Mouse (Mus musculus): ENCODE results near the gene Iah1. TPM values are rescaled to one million over a fixed set of nuclear protein-coding genes. Genes with fewer than 3 reads are reported as not detected.

The Iah1 gene
- polyA plus RNA-seq, 1 experiment from 2014 or later = 55.6 TPM

DNA sequence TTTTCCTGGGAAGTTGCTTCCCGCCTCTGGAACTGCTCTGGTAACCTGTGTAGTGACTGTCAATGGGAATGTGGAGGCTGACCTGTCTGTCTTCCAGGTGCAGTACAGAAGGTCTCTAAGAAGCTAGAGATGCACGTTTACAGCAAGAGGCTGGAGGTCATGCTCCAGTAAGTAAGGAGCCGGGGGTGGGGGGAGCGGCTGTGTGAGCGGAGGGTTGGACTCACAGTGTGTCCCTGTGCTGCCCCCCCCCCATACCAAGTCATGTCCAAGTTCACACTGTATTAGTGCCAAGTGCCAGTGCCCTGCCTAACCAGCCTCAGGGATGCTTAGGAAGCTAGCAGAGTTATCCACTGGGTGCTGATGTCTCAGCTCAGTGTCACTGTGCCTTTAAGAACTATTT lies 4.0 kb upstream of the Iah1 start:
- DNase-seq (ENCODE audit: low spot score) (no peak), ATAC-seq (no peak)
- Histone ChIP-seq H3K4me1 (ENCODE audit: control insufficient read depth, insufficient read depth, low read length) (0 out of 2 replicates have a peak, but pooled peaks cover 5% of the 10 kb centered on the region), H3K9ac (ENCODE audit: low read length) (no peak overlapping the region), H3K4me2 (ENCODE audit: low read length) (no peak overlapping the region), H3K27me3 (replicated peaks; ENCODE audit: control insufficient read depth, insufficient read depth, low read length) (no peaks in the 10 kb centered on the region), H3K27ac (ENCODE audit: low read depth, low read length) (no peak overlapping the region), H3K9me3 (replicated peaks; ENCODE audit: control insufficient read depth, low read length) (no peaks in the 10 kb centered on the region), H3K4me3 (ENCODE audit: low read depth, low read length) (no peak overlapping the region), H3K36me3 (ENCODE audit: control insufficient read depth, insufficient read depth, low read length) (peaks cover 76% of the 10 kb centered on the region)
- WGBS = 89% methylated on average over 5 of the region's 5 CpGs

DNA sequence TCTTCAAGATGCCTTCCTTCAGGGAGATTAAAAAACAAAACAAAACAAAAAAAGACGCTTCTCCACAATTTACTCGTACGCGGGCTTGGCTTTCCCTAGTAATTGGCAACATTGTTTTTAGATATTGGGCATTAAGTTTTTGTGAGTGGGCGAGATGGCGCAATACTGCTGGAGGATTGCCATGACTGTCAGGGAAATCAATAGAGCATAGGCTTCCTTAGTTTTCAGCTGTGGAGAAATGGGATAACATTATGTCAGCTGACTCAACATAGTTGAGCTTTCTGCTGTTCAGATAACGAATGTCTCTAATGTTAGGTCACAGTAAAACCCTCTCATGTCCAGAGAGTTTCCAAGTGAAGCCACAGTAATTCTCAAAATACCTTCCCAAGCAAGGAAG lies 678 bp downstream of the Iah1 start:
- peak overlapping the region; percentile 65 for H3K4me3 ChIP-seq (ENCODE audit: low read depth, low read length)
- H3K36me3 ChIP-seq (ENCODE audit: control insufficient read depth, insufficient read depth, low read length) = peaks cover 39% of the 10 kb centered on the region
- peak overlapping the region; percentile 59 for H3K4me2 ChIP-seq (ENCODE audit: low read length)
- ATAC-seq (no peak), DNase-seq (ENCODE audit: low spot score) (peak; percentile 8)
- H3K27ac ChIP-seq (ENCODE audit: low read depth, low read length) = no peak overlapping the region
- H3K9me3 ChIP-seq (replicated peaks; ENCODE audit: control insufficient read depth, low read length) = no peaks in the 10 kb centered on the region
- peak overlapping the region; percentile 79 for H3K9ac ChIP-seq (ENCODE audit: low read length)
- H3K27me3 ChIP-seq (replicated peaks; ENCODE audit: control insufficient read depth, insufficient read depth, low read length) = no peaks in the 10 kb centered on the region
- 0 out of 2 replicates have a peak, but pooled peaks cover 6% of the 10 kb centered on the region for H3K4me1 ChIP-seq (ENCODE audit: control insufficient read depth, insufficient read depth, low read length)
- 20% methylated on average over 7 of the region's 7 CpGs for WGBS

DNA sequence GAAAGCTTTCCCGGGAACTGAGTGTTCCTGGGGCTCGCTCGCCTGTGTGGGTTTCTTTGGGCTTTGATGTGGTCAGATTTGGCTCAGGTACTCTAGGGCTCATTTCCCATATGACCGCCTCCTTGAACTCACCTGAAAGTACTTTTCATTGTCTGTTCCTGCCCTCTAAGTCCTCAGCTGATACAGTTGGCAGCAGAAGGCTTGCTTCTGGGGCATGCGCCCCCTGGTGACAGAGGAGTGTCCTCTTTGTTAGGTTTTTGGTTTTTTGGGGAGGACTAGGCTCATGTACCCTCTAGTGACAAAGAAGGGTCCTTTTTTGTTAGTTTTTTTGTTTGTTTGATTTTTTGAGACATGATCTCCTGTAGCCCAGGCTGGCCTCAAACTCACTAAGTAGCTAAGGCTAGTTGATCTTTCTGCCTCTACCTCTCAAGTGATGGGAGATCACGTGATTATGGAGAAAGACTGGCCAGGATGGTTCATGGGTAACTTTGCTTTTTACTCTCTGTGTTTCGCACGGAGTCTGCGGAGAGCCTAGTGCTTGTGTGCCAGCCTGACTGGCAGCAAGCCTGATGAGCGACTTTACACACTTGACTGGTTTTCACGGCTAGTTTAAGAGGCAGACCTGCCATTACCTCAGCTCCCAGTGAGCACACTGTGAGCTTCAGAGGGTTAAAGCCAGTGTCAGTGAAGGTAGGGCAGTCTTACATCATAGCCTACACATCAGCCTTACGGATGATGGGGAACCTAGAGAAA lies 2.1 kb downstream of the Iah1 start:
- Histone ChIP-seq H3K27me3 (replicated peaks; ENCODE audit: control insufficient read depth, insufficient read depth, low read length) (no peaks in the 10 kb centered on the region), H3K9ac (ENCODE audit: low read length) (no peak overlapping the region), H3K9me3 (replicated peaks; ENCODE audit: control insufficient read depth, low read length) (no peaks in the 10 kb centered on the region), H3K4me1 (ENCODE audit: control insufficient read depth, insufficient read depth, low read length) (0 out of 2 replicates have a peak, but pooled peaks cover 6% of the 10 kb centered on the region), H3K4me3 (ENCODE audit: low read depth, low read length) (no peak overlapping the region), H3K27ac (ENCODE audit: low read depth, low read length) (no peak overlapping the region), H3K4me2 (ENCODE audit: low read length) (no peak overlapping the region), H3K36me3 (ENCODE audit: control insufficient read depth, insufficient read depth, low read length) (peaks cover 37% of the 10 kb centered on the region)
- DNase-seq (ENCODE audit: low spot score) (peak; percentile 76), ATAC-seq (0 out of 2 replicates have a peak, but pooled peaks have one; percentile 1)
- WGBS = 74% methylated on average over 12 of the region's 12 CpGs

DNA sequence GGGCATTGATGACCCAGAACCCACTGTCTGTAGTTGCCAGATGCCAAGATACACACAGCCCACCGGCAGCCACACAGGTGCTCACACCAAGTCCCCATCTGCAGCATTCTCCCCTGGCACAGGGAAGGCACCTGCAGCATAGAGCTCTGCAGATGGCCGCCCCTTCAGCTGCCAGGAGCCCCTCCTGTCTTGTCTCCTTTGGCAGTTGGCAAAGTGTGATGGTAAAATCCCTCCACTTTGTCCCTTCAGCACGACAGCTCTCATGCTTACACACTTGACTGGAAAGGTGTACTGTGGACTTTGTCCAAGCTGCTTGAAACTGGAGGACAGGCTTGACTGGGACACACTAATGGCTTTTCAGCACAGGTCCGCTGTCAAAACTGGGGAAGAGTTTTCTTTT lies 4.1 kb downstream of the Iah1 start:
- Histone ChIP-seq H3K36me3 (ENCODE audit: control insufficient read depth, insufficient read depth, low read length) (peaks cover 36% of the 10 kb centered on the region), H3K4me1 (ENCODE audit: control insufficient read depth, insufficient read depth, low read length) (0 out of 2 replicates have a peak, but pooled peaks cover 6% of the 10 kb centered on the region), H3K9me3 (replicated peaks; ENCODE audit: control insufficient read depth, low read length) (no peaks in the 10 kb centered on the region), H3K27ac (ENCODE audit: low read depth, low read length) (no peak overlapping the region), H3K9ac (ENCODE audit: low read length) (no peak overlapping the region), H3K4me2 (ENCODE audit: low read length) (no peak overlapping the region), H3K4me3 (ENCODE audit: low read depth, low read length) (no peak overlapping the region), H3K27me3 (replicated peaks; ENCODE audit: control insufficient read depth, insufficient read depth, low read length) (no peaks in the 10 kb centered on the region)
- no peak for ATAC-seq
- no peak for DNase-seq (ENCODE audit: low spot score)
- 90% methylated on average over 4 of the region's 4 CpGs for WGBS

DNA sequence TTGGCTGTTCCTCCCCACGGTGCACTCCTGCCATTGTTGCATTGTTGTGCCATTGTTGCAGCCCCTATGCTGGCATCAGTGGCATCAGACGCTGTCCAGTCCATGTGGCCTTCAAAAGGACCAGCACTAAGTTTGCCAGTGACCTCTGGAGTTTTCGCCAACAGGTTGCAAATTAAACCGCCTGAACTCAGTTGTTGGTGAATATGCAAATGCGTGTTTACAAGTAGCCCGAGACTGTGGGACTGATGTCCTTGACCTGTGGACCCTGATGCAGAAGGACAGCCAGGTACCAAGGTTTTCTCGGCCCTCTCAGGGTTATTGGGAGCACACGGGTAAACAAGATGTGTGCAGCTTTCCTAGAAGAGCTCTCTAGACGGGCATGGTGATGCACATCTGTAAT lies 5.0 kb downstream of the Iah1 start:
- WGBS = 81% methylated on average over 9 of the region's 9 CpGs
- Histone ChIP-seq H3K27me3 (replicated peaks; ENCODE audit: control insufficient read depth, insufficient read depth, low read length) (no peaks in the 10 kb centered on the region), H3K36me3 (ENCODE audit: control insufficient read depth, insufficient read depth, low read length) (peaks cover 43% of the 10 kb centered on the region), H3K27ac (ENCODE audit: low read depth, low read length) (no peak overlapping the region), H3K4me2 (ENCODE audit: low read length) (no peak overlapping the region), H3K9ac (ENCODE audit: low read length) (no peak overlapping the region), H3K4me3 (ENCODE audit: low read depth, low read length) (no peak overlapping the region), H3K4me1 (ENCODE audit: control insufficient read depth, insufficient read depth, low read length) (0 out of 2 replicates have a peak, but pooled peaks cover 6% of the 10 kb centered on the region), H3K9me3 (replicated peaks; ENCODE audit: control insufficient read depth, low read length) (no peaks in the 10 kb centered on the region)
- ATAC-seq = no peak
- no peak for DNase-seq (ENCODE audit: low spot score)

DNA sequence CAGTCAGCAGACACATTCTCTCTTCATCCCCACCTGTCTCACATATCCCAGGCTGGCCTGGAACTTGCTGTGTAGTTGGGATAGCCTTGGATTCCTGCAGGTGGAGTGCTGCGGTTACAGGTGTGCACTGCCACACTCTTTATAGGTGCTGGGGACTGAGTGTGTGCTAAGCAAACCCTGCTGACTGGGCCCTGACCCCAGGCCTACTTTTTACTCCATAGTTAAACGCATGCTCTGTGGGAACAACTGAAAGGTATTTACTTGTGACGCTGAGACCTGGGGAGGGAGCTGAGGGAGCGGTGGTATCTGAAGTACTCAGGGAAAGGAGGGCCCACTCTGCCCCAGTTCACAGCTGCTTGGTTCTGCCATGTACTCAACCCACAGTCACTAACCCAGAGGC lies 6.1 kb downstream of the Iah1 start:
- H3K36me3 ChIP-seq (ENCODE audit: control insufficient read depth, insufficient read depth, low read length) = peaks cover 44% of the 10 kb centered on the region
- no peak for ATAC-seq

DNA sequence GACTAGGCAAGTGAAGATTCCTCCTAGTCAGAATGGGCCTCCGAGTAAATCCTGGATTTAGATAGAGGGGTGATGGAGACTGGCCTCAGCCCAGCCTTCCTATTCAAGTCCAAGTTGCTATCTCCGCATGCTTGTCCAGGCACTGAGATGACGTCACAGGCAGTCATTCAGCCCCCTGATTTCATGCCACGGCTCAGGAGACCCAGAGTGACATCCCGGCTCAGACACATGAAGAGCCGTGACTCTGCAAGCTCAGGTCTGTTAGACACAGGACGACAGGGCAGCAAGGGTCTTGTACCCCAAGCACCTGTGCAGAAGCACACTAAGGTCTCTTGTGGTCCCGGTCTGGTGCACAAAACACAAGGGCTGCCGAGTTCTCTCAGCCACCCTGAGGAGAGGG lies 6.7 kb downstream of the Iah1 start:
- Histone ChIP-seq H3K4me3 (ENCODE audit: low read depth, low read length) (no peak overlapping the region), H3K27ac (ENCODE audit: low read depth, low read length) (no peak overlapping the region), H3K36me3 (ENCODE audit: control insufficient read depth, insufficient read depth, low read length) (peaks cover 50% of the 10 kb centered on the region), H3K4me1 (ENCODE audit: control insufficient read depth, insufficient read depth, low read length) (no peaks in the 10 kb centered on the region), H3K27me3 (replicated peaks; ENCODE audit: control insufficient read depth, insufficient read depth, low read length) (no peaks in the 10 kb centered on the region), H3K9me3 (replicated peaks; ENCODE audit: control insufficient read depth, low read length) (no peaks in the 10 kb centered on the region), H3K9ac (ENCODE audit: low read length) (no peak overlapping the region), H3K4me2 (ENCODE audit: low read length) (no peak overlapping the region)
- DNase-seq (ENCODE audit: low spot score) = no peak
- ATAC-seq = no peak
- WGBS = 84% methylated on average over 9 of the region's 9 CpGs

More for the DNA sequence above, 6.1 kb downstream of the Iah1 start:
- Histone ChIP-seq H3K4me3 (ENCODE audit: low read depth, low read length) (no peak overlapping the region), H3K9me3 (replicated peaks; ENCODE audit: control insufficient read depth, low read length) (no peaks in the 10 kb centered on the region), H3K27me3 (replicated peaks; ENCODE audit: control insufficient read depth, insufficient read depth, low read length) (no peaks in the 10 kb centered on the region), H3K27ac (ENCODE audit: low read depth, low read length) (no peak overlapping the region), H3K4me2 (ENCODE audit: low read length) (no peak overlapping the region), H3K9ac (ENCODE audit: low read length) (no peak overlapping the region), H3K4me1 (ENCODE audit: control insufficient read depth, insufficient read depth, low read length) (no peaks in the 10 kb centered on the region)
- WGBS = 86% methylated on average over 4 of the region's 4 CpGs
- no peak for DNase-seq (ENCODE audit: low spot score)

DNA sequence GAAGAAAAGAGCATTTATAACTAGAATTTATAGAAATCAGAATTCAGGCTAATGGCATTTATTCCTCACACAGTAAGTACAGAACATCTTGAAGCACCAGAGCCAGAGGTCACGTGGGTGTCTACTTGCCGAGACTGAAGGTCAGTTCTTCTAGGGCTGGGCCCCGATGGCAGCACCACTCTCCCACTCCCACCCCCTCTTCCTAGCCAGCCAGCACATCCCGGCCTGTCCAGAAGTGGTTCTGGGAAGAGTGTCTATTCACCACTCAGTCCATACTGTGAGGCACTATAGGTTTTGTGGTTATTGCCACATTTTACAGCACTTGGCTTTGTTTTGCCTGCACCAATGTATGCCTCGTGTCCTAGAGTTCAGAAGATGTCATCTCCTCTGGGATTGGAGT lies 7.9 kb downstream of the Iah1 start:
- no peak for DNase-seq (ENCODE audit: low spot score)

DNA sequence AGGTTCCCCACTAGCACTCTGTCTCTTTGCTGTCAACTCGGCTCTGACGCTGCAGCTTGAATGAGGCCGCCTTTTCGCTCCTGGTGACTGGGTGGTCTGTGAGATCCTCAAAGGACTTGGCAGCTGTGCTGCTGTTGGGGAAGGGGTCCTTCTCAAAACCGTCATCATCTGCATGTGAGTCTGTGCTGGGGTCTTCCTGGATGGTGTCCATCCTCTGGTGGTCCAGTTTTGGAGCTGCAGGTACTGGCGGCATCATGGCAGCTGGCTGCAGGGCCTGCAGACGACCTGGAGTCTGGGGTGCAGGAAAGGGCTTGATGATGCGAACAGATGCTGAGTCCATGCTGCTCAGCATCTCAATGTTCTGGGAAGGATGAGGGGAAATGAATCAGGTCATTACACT lies 9.1 kb downstream of the Iah1 start:
- Histone ChIP-seq H3K4me1 (ENCODE audit: control insufficient read depth, insufficient read depth, low read length) (no peaks in the 10 kb centered on the region), H3K9me3 (replicated peaks; ENCODE audit: control insufficient read depth, low read length) (no peaks in the 10 kb centered on the region), H3K9ac (ENCODE audit: low read length) (no peak overlapping the region), H3K27ac (ENCODE audit: low read depth, low read length) (no peak overlapping the region), H3K27me3 (replicated peaks; ENCODE audit: control insufficient read depth, insufficient read depth, low read length) (no peaks in the 10 kb centered on the region), H3K4me3 (ENCODE audit: low read depth, low read length) (no peak overlapping the region), H3K36me3 (ENCODE audit: control insufficient read depth, insufficient read depth, low read length) (peaks cover 68% of the 10 kb centered on the region), H3K4me2 (ENCODE audit: low read length) (no peak overlapping the region)
- no peak for ATAC-seq
- WGBS = 90% methylated on average over 8 of the region's 8 CpGs
- no peak for DNase-seq (ENCODE audit: low spot score)

More for the DNA sequence above, 7.9 kb downstream of the Iah1 start:
- Histone ChIP-seq H3K4me3 (ENCODE audit: low read depth, low read length) (no peak overlapping the region), H3K4me2 (ENCODE audit: low read length) (no peak overlapping the region), H3K27me3 (replicated peaks; ENCODE audit: control insufficient read depth, insufficient read depth, low read length) (no peaks in the 10 kb centered on the region), H3K9me3 (replicated peaks; ENCODE audit: control insufficient read depth, low read length) (no peaks in the 10 kb centered on the region), H3K27ac (ENCODE audit: low read depth, low read length) (no peak overlapping the region), H3K9ac (ENCODE audit: low read length) (no peak overlapping the region), H3K36me3 (ENCODE audit: control insufficient read depth, insufficient read depth, low read length) (peaks cover 59% of the 10 kb centered on the region), H3K4me1 (ENCODE audit: control insufficient read depth, insufficient read depth, low read length) (no peaks in the 10 kb centered on the region)
- ATAC-seq = no peak
- WGBS = 85% methylated on average over 5 of the region's 5 CpGs
